Mouse (Mus musculus) adrenal gland, postnatal 14 days (tissue): Measurements from ENCODE around the gene Miga1. TPM values are rescaled to one million over a fixed set of nuclear protein-coding genes. Genes with fewer than 3 reads are reported as not detected.
A peak's percentile ranks its signal among the peaks of the same experiment; 100 is the strongest.

Source experiments
- DNase-seq: peaks from one replicate; pipeline ENCODE4 v3.0.0; 2021; ENCODE audit warnings: mixed read lengths
- long read RNA-seq, 2 experiments: library from polyadenylated mRNA; stranded (forward); transcript quantifications; one replicate each; pipeline ENCODE4 v2.0.0; 2021
- total RNA-seq: library from RNA; stranded (reverse); gene quantifications from 2 replicates; pipeline ENCODE4 v1.2.3, GENCODE M21; 2021

Miga1 gene
- 9.3 and 11.5 TPM in 2 replicates for total RNA-seq
- long read RNA-seq, experiment 1, full-length matches to known transcripts, result 4 of 7 reads
- long read RNA-seq, experiment 1, partial matches to known transcripts, result 0 of 7 reads
- long read RNA-seq, experiment 1, other reads (novel, unspliced or antisense), result 3 of 7 reads
- long read RNA-seq, experiment 2, full-length matches to known transcripts, result 2 of 5 reads
- long read RNA-seq, experiment 2, partial matches to known transcripts, result 0 of 5 reads
- long read RNA-seq, experiment 2, other reads (novel, unspliced or antisense), result 3 of 5 reads

GRCm38 (mm10) chr3:152339862-152340557 is at the start of gene Miga1:
Gene Miga1 (minus strand): TSS chr3:152340407.
- peak; percentile 82 for DNase-seq

GRCm38 (mm10) chr3:152384106-152384505 is 43.9 kb upstream of the Miga1 start:
- DNase-seq, result no peak

- no peak for DNase-seq
Observed at GRCm38 (mm10) chr3:152376063-152376462, 35.9 kb upstream of the Miga1 start.

GRCm38 (mm10) chr3:152364181-152364580 is 24.0 kb upstream of the Miga1 start:
- DNase-seq, result no peak

- no peak for DNase-seq
Observed at GRCm38 (mm10) chr3:152359151-152359550, 18.9 kb upstream of the Miga1 start.

- DNase-seq, result no peak
Observed at GRCm38 (mm10) chr3:152356751-152357150, 16.5 kb upstream of the Miga1 start.

GRCm38 (mm10) chr3:152355361-152355760 is 15.2 kb upstream of the Miga1 start:
- peak; percentile 62 for DNase-seq

GRCm38 (mm10) chr3:152353434-152354177 is 13.4 kb upstream of the Miga1 start:
- no peak for DNase-seq

GRCm38 (mm10) chr3:152352289-152352688 is 12.1 kb upstream of the Miga1 start:
- DNase-seq, result no peak

GRCm38 (mm10) chr3:152350966-152351365 is 10.8 kb upstream of the Miga1 start:
- DNase-seq, result no peak

GRCm38 (mm10) chr3:152350431-152350830 is 10.2 kb upstream of the Miga1 start:
- DNase-seq, result no peak

GRCm38 (mm10) chr3:152348011-152348830 is 8.0 kb upstream of the Miga1 start:
- DNase-seq, result peak; percentile 43

GRCm38 (mm10) chr3:152347227-152347626 is 7.0 kb upstream of the Miga1 start:
- DNase-seq, result no peak

GRCm38 (mm10) chr3:152346633-152347141 is 6.5 kb upstream of the Miga1 start:
- peak; percentile 73 for DNase-seq

GRCm38 (mm10) chr3:152345732-152346632 is 5.8 kb upstream of the Miga1 start, which contains the start of gene Usp33:
Gene Usp33 (plus strand): TSS chr3:152346478.
- peak; percentile 97 for DNase-seq

GRCm38 (mm10) chr3:152342961-152343517 is 2.8 kb upstream of the Miga1 start:
- DNase-seq, result no peak

GRCm38 (mm10) chr3:152336085-152336484 is 4.1 kb downstream of the Miga1 start:
- no peak for DNase-seq

- DNase-seq, result no peak
Observed at GRCm38 (mm10) chr3:152333641-152334040, 6.6 kb downstream of the Miga1 start.

- no peak for DNase-seq
Observed at GRCm38 (mm10) chr3:152332545-152333300, 7.5 kb downstream of the Miga1 start.

GRCm38 (mm10) chr3:152332104-152332503 is 8.1 kb downstream of the Miga1 start:
- no peak for DNase-seq
